Mouse (Mus musculus) spleen, postnatal 36 days (tissue): ENCODE results near the gene Dmc1.

Experiments used
- DNase-seq, 2 experiments: peaks; one replicate each; pipeline ENCODE4 v3.0.0; 2022; ENCODE audit warnings: low spot score in 2 of 2, mixed read lengths in 1 of 2

Gene Dmc1

DNA sequence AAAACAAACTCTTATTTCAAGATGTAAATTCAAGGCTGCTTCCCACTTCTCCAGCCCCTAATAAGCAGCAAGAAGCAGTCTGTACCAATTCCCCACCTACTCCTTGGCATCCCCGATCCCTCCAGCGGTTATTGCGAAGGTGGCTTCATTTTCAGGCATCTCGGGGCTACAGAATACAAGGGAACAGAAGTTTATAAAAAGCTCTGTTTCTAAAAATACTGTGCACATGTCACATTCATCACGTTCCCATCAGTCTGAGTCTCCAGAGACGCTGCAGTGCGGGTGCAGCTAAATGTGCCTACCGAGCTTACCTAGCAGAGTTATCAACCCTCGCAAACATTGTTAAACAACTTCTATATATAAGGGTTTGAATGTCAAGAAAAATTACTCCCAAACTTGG, 42.5 kb downstream of the Dmc1 start:
- no peak for DNase-seq

- DNase-seq = no peak
Observed at GRCm38 (mm10) chr15:79559649-79560048, 45.3 kb downstream of the Dmc1 start.

- no peak for DNase-seq
Observed at GRCm38 (mm10) chr15:79552566-79552965, 52.3 kb downstream of the Dmc1 start.

DNA sequence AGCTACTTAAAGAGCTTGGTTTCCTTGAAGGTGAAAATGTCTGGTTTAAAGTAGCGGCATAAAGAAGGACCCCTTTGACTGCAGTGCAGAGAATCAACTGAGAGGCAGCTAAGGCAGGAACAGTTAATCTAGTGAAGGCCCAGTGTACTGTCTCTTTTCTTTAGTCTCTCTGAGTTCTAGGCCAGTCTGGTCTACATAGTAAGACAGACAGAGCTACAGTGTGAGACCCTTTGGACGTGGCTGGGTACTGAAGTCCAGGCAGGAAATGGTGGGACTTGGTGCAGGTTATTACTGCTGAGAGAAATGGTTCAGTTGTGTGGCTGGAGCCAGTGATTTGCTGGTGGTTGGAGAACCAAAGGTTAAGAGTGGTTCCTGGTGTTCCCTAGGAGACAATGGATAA, 56.7 kb downstream of the Dmc1 start:
- DNase-seq = no peak

- DNase-seq = no peak
Observed at GRCm38 (mm10) chr15:79547289-79547820, 57.6 kb downstream of the Dmc1 start.

DNA sequence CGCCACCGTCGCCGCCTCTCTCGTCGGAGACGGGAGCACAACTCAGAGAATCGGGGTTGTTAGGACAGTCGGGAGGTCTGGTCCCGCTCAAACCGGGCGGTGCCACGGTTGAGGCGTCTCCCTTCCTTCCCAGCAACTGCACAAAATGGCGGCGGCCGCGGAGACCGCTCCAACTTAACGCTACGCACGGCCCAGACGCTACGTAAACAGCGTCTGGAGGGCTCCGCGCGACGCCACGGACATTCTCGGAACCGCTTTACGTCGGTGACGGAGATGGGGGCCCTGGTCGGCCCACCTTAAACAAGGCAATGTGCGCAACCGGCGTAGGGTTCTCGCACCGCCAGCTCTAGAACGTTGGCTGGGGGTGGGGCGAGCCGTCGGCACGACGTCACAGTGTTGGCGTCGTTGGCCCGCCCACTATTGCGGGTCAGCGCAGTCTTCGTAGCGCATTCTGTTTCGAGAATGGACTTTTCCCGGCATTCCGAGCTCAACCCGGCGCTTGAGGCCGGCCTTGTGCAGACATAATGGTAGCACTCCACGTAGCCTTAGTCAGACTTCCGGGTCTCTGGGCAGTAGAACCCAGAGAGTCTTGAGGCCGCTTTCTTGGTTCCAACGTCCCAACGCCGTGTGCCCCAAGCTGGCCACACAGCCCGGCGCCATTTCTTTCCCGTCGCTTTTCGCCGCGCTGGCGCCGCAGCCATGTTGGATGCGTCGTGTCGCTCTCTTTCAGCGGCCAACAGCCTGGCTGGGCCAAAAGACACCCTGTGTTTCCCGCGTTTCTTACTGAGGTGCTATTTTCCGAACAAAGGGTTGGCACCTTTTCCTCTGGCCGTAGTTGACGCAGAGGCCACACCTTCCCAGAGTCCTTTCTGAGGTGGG, 58.3 kb downstream of the Dmc1 start, which contains the start of gene Ddx17:
Gene Ddx17, minus strand, starts transcription at position 332 of the 879 bp plus-strand sequence.
- peak; percentile 95 to 96 for DNase-seq

- peak; percentile 58 to 62 for DNase-seq
Observed at GRCm38 (mm10) chr15:79545921-79546399, 58.9 kb downstream of the Dmc1 start.

GRCm38 (mm10) chr15:79545496-79545895, 59.4 kb downstream of the Dmc1 start:
- no peak for DNase-seq

- no peak for DNase-seq
Observed at GRCm38 (mm10) chr15:79543968-79544367, 60.9 kb downstream of the Dmc1 start.

- DNase-seq = no peak
Observed at GRCm38 (mm10) chr15:79533796-79534195, 71.1 kb downstream of the Dmc1 start.

DNA sequence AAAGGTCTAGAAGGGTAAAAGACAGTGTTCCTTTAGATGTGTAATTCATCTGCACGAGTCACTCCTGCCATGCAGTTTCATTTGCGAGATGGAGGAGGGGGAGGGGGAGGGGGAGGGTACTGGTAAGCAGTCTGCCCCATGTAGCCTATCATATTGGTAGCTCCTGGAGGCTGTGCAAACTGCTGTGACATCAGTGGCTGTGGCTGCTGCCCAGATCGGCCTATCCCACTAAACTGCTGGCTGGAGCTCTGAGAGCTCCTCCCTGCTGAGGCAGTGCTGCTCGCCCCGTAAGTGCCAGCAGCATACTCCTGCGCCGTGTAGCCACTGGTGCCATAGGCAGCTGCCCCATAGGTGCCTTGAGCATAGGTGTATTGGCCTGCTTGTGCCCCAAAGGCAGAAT, 75.0 kb downstream of the Dmc1 start:
- DNase-seq = no peak

GRCm38 (mm10) chr15:79527991-79528639, 76.8 kb downstream of the Dmc1 start:
- no peak for DNase-seq

DNA sequence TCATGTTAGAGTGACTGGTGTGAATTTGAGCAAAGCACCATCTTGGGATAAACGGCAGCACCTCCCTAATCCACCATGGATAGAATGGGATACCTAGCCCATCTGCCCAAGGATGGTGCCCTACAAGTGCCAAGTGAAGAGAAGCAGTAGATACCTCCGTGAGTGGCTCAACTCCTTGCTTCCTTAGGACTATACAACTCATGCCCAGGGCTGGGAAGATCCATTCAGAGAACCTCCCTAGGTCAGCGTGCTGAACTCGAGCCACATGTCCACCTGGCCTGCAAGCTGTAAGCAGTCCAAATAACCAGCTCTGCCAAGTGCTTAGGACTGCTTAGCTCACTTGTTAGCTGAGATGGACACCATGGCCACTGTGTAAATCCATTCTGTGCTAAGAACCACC, 77.7 kb downstream of the Dmc1 start:
- DNase-seq = no peak

DNA sequence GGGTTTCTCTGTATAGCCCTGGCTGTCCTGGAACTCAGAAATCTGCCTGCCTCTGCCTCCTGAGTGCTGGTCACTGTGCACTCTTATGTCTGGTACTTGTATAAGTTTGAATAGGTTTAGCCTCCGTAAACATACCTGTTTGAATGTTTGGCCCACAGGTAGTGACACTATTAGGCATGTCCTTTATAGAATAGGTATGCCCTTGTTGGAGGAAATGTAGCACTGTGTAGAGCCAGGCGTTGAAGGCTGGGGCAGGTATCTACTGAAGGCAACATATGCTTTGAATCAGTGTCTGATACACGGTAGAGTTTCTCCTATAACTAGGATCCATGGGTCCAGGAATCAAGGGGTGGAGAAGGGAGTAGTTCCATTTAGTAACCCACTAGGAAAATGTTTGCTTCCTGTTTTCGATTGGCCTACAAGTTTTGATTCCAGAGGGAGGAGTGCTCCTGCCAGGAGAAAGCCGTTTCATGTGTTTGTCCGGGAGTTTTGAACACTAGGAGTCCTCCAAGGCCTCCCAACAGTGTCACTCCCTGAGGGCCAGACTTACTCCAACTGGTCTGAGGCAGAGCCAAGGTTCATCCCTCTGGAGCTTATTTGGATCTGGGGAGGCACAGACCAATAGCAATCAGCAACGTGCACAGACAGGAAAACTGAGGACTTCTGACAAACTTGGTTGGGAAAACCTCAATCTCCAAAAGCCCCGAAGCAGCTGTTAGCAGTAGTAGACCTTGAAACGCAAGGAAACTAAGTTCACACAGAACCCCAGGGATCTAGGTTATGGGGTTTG, 78.7 kb downstream of the Dmc1 start:
- DNase-seq = no peak

DNA sequence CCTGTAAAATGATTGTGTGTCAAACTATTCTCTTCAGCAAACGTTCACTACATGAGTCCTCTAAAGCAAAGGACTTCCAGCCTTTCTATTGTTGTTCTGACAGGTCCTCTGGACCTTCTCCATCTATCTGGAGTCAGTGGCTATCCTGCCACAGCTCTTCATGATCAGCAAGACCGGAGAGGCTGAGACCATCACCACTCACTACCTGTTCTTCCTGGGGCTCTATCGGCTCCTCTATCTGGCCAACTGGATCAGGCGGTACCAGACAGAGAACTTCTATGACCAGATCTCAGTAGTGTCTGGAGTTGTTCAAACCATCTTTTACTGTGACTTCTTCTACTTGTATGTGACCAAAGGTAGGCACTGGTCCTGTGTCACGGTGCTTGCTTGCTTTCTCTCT, 79.3 kb downstream of the Dmc1 start:
- no peak for DNase-seq

DNA sequence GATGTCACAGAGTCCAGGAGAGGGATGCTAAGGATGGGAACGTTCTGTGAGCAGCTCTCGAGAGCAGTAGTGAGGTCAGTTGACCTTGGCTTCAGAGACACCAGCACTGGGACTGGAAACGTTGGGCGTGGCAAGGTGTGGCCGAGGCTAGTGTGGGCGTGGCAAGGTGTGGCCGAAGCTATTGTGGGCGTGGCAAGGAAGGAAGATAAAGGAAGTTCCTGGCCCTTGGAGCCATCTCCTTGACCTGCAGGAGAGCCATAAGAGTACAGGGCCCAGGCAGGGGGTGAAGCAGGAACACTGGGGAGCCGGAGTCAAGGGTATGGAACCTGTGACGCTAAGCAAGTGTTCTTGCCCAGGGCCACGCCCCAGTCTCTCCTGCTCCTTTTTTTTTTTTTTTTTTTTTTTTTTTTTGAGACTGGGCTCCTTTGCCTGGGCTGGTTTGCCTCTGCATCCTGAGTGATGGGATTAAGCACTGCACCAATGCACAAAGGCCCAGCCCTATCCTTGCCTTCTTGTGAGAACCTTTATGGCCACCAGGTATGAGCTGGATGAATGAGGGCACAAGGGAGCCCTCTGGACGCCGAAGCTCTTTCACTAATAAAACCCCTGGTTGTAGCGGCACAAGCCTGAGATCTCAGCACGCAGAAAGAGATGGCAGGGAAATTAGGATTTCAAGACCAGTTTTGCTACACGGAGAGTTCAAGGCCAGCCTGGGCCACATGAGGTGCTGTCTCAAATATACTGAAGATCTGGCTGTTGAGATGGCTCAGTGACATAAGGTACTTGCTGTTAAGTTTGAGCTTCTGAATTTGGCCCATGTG, 85.3 kb downstream of the Dmc1 start:
- no peak for DNase-seq

- DNase-seq = no peak
Observed at GRCm38 (mm10) chr15:79518571-79518970, 86.3 kb downstream of the Dmc1 start.

GRCm38 (mm10) chr15:79517710-79518109, 87.2 kb downstream of the Dmc1 start:
- DNase-seq = no peak

DNA sequence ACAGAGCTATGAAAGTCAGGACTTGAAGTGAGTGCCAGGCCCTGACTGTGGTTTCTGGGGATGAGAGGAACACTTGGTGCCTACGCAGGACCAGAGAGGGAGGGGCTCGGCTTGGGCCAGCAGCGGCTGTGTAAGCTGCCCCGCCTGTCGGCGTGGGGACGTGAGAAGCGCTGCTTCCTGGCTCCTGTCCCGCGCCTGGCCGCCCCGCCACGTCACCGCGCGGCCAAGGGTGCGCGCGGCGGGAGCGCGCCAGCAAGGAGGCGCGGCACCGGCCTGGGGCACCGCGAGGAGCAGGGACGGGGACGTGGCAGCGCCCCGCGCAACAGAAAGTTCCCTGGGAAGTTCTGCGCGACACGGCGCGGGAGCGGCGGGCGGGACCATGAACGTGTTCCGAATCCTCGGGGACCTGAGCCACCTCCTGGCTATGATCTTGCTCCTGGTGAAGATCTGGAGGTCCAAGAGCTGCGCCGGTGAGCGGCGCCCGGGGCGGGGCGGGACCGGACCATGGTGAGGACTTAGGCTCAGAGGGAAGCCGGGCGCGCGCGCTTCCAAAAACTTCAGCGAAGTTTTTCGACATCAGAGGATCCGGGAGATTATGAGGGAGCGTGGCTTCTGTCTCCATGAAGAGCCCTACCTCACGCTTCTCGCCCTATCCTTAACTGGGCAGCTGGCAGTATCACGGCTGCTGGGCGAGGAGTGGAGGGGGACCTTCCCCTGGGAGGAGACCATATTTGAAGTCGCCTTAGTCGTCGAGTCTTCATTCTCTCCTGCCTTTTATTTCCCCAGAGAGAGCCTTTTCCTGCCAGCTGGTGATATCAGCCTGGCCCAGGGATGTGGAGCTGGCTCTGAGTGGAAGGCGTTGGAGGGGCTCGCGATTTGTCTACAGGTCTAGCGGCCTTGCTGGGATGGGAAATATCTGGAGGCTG, 88.5 kb downstream of the Dmc1 start, which contains the start of gene Kdelr3:
Gene Kdelr3, plus strand, starts transcription at position 241 of the 926 bp plus-strand sequence.
- DNase-seq = peak in 1 of 2 experiments; percentile 7

GRCm38 (mm10) chr15:79513940-79514339, 91.0 kb downstream of the Dmc1 start:
- DNase-seq = no peak
